In the genomic region with DNA sequence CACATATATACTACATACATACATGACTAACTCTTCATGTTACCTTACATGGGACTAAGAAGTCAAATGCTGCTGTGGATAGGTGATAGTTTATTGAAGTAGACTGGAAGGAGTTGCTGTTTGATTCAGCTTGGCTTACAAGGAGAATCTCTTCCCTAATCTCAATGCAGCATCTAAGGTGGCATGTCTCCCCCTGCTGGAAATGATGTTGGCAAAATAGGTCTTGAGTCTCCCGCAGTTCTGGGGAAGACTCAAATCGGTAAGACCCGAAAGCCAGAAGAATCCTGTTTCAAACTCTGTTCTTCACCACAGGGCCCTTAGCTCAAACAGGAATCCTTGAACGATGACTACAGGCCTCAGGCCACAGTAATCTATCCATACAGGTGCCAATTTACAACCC, we compare ENCODE assay signal across 9 mouse cellular contexts. TPM values are rescaled to one million over a fixed set of nuclear protein-coding genes. Genes with fewer than 3 reads are reported as not detected.
DNase-seq lines count a peak whose midpoint lies in the region; ATAC-seq lines count a peak whose summit lies in the region.
"Had no signal": no experiment of that assay in that cellular context is flagged by ENCODE, and none has a peak within 500 bp of the region (broad histone marks: within the 10 kb centered on the region; RNA-seq: fewer than 3 reads in every experiment).

No protein-coding gene starts in this region.

- peak; percentile 80 for DNase-seq in CD4-positive helper T cell, adult 2 months (ENCODE audit: low read depth, low spot score)
- DNase-seq in R1 (ENCODE audit: low read depth, low spot score): peak; percentile 92
- peak; percentile 66 to 81 for DNase-seq in cerebellum, postnatal 36 days
- peak; percentile 60 for DNase-seq in gastrocnemius, postnatal 25 days
- DNase-seq in layer of hippocampus, adult 9-10 months (ENCODE audit: low spot score): peak; percentile 84
- peak; percentile 32 to 77 for DNase-seq in lung, postnatal 4 days
- DNase-seq in right cerebral cortex, postnatal 4 days: peak; percentile 68

- no peak for ATAC-seq in monocyte, adult 5-6 weeks (replicated peaks; ENCODE audit: insufficient number of reproducible peaks, low FRiP score, low TSS enrichment, poor library complexity, severe bottlenecking)

RNA-seq across cellular contexts. Expression of a gene that starts 1.7 kb away (rescaled TPM):
- total RNA-seq in gastrocnemius, postnatal 25 days (2021): 10 to 100 TPM; 22.7 to 32.3 TPM
- total RNA-seq in monocyte, adult 5-6 weeks (2017): 25.1 to 34.7 TPM (median 25.9 TPM) in 3 replicates

RNA-seq across cellular contexts. Expression of a gene that starts 45.1 kb away (rescaled TPM):
- not detected for total RNA-seq in gastrocnemius, postnatal 25 days (2021)
- total RNA-seq in monocyte, adult 5-6 weeks (2017): 0.38 TPM in 1 of 3 replicates, not detected in the others
- total RNA-seq: gastrocnemius, postnatal 4 days had no signal
